Mouse (Mus musculus) heart, adult 2 months (tissue): ENCODE measurements around the gene Plk3.

Experiments used
- CTCF ChIP-seq: fragments of 200-600 bp; IDR thresholded peaks from 2 replicates; pipeline ENCODE4 v1.8.1; 2022; ENCODE audit warnings: antibody characterized with exemption, mild to moderate bottlenecking, moderate library complexity
- EP300 ChIP-seq: fragments of 200-500 bp; IDR thresholded peaks from 2 replicates; pipeline ENCODE4 v1.6.1; 2011; ENCODE audit warnings: low read depth, low read length, control low read depth; ENCODE audit not compliant: insufficient read depth
- POLR2A ChIP-seq: fragments of 200-500 bp; IDR thresholded peaks from 2 replicates; pipeline ENCODE4 v1.6.1; 2011; ENCODE audit warnings: mild to moderate bottlenecking, low read depth, low read length, control low read depth; ENCODE audit not compliant: insufficient read depth

DNA sequence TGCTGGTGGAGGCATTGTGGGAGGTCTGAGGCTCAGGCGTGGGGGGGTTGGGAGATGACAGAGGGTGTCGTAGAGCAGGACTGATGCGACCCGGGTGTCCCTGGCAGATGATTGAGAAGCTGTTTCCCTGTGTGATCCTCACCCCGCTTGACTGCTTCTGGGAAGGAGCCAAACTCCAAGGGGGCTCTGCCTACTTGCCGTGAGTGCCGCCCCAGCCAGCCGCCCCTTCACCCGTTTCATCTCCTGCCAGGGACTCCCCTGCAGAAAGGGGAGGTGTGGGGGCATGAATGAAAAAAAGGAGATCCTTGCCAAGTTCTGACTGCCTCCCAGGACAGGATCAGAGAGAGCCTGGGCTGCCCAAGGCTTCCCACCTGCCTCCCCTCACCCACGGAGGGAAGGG is 28.6 kb downstream of the Plk3 start:
- TF ChIP-seq EP300 (no peak), POLR2A (no peak), CTCF (no peak)
